Mouse (Mus musculus) adrenal gland, postnatal 10 days (tissue): ENCODE results near the gene Lipi. TPM values are rescaled to one million over a fixed set of nuclear protein-coding genes. Genes with fewer than 3 reads are reported as not detected.

Experiments used
- DNase-seq: peaks from one replicate; pipeline ENCODE4 v3.0.0; 2021; ENCODE audit warnings: mixed read lengths
- long read RNA-seq, 2 experiments: library from polyadenylated mRNA; stranded (forward); transcript quantifications; one replicate each; pipeline ENCODE4 v2.0.0; 2021
- total RNA-seq, 2 experiments: library from RNA; stranded (reverse); gene quantifications; 2 replicates each; pipeline ENCODE4 v1.2.3; 2021

The Lipi gene
- not detected for total RNA-seq
- long read RNA-seq, experiment 1, result 0 reads
- long read RNA-seq, experiment 2, result 0 reads

DNA sequence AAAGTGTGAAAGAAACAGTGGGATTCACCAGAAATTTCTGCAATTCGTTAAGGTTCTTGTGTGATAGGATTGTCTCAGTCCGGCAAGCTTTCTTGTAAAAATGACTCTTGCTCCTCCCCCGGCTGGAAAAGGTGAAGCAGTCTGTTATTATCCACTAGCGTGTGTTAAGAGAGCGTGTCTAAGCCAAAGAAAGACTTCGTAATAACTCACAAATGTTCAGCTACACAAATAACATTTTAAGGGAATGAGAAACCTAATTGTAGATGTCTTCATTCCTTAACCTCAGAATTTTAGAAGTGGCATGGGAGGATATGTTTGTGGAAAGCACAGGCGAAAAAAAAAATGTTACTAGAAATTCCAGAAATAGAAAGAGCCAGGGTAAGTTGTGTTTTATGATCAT lies at the start of gene Lipi:
TSS of gene Lipi (minus strand) at position 101 of the 400 bp plus-strand sequence.
- DNase-seq, result no peak

DNA sequence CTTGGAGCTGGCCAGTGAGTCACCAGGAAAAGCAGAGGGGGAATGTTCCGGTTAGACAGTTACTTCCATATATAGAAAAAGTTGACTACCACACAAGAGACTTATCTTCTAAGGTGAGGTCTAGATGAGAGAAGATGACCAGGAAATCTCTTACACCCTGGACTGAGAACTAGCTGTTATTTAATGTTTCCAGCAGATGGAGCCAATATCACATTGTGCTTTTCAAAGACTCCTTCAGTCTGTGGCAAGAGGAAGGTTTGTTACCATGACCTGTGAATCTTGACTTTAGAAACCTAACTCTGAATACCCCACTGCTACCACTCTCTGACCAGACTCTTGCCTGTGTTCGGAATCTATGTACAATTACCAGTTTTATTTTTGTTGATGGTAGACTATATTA lies 42.0 kb upstream of the Lipi start:
- DNase-seq, result no peak

DNA sequence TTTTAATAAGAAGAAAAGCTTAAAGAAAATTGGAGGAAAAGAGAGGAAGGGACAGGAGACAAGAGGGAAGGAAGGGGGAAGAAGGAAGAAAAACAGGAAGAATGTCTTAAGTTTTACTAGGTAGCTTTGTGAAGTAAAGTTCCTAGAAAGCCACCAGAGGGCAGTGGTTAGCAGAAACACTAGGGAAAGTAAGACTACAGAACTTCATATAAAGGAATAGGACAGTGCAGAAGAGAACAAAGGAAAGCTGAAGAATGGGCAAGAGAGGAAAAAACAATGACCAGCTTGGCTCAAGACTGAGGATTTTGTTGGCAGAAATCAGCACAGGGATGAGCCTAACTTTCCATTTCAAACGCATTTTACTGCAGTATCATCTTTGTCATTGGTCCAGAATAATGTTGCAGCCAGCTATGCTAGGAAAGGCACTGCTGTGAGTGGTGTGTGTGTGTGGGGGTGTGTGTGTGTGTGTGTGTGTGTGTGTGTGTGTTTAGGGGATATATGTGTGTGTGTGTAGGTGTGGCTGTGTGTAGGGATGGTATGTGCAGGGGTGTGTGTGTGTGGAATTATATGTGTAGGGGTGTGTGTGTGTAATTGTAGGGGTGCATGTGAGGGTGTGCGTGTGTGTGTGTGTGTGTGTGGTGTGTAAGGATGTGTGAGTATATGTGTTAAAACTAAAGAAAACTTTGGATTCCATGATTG lies 31.9 kb upstream of the Lipi start:
- DNase-seq, result peak; percentile 32

DNA sequence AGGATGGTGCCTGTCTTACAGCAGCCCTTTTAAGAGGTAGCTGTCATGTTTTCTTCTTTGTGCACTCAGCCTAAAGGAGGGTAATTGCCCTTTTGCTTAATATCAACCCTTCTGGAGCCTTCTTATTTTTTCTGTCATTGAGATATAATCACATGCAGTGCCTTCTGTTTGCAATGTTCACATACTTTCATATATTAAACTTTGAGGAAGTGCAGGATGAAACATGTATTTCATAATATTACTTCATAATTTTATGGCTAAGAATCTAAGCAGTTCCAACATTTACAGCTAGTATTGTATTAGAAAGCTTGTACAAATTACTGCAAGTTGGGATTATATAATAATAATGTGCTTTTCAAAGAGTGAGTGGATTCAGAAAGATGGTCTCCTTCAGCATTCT lies 26.7 kb upstream of the Lipi start:
- no peak for DNase-seq

DNA sequence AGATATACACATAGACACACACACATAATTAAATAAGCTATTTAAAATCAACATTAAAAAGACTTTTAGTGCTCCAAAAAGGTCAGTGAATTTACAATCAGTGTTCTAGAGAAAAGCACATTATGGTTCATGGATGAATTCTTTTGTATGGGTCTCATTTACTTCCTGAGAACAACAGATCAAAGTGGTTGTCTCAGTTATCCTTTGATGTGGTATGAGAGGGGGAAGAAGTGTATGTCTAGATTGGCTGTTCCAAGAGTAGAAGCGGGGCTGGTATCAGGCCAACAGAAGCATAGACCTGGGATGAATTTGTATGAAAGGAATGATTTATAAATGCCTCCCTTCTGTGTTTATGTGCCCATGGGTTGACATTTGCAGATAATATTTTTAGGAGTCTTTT lies 20.6 kb upstream of the Lipi start:
- DNase-seq, result no peak

DNA sequence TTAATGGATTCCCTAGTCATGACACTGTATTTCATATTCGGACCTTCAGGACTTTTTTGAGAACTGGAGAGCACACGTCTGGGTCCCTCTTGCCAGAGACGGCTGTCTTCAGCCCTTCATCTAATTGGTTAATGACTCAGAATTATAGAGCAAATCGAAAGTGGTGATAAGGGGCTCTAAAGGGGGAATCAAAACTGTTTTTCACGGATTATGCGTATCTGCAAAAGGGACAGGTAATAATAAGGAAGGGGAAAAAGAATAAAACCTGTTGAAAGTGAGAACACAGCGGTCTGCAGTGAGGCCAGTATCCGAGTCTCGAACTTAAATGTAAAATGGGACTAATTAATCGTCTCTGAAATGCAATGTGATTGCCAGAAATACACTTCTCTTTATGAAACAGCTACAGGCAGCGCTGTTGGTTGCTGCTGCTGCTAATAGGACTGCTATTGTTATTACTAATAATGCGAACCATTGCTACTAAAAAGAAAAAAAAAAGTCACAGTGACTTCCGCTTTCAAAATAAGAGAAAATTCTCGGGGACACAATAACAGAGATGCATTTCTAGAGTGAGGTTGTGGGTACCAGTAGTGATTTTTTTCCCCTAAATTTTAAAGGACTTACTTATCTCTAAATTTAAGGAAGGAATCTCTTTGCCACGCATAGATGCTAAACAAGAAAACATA lies 7.8 kb upstream of the Lipi start:
- no peak for DNase-seq

DNA sequence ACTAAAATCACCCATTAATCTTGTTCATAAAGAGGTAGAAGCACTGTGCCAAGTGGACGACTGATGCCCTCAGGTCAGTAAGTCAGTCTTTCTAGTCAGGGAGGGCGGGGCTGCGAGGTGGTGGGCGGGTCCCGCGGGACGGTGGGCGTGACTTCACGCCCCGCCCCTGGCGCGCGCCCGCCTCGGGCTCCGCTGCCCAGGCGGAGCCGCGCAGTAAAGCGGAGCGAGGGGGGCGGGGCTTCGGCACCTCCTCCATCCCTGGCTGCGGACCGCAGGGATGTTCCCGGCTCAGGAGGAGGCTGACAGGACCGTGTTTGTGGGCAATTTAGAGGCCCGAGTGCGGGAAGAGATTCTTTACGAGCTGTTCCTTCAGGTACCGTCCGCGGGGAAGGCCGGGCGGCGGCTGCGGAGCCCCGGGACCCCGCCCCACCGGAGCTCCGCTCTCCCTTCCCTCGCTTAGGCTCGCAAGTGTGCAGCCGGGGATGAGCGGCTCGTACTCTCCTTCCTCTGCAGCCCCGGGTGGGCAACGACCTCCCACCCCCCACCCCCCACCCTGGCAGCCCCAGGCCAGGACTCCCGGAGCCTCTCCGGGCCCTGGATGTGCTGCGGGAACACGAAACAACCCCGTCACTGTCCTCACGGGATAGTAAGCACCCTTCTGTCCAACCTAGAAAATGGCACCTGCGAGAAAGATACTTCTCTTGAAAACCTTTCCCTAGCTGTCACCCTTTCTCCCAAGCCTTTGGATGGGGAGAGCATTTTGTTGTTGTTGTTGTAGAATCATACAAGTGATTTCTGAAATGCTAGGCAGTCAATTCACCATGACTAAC lies 7.0 kb upstream of the Lipi start, which contains the start of gene Rbm11:
TSS of gene Rbm11 (plus strand) at position 174 of the 830 bp plus-strand sequence.
- DNase-seq, result peak; percentile 91

DNA sequence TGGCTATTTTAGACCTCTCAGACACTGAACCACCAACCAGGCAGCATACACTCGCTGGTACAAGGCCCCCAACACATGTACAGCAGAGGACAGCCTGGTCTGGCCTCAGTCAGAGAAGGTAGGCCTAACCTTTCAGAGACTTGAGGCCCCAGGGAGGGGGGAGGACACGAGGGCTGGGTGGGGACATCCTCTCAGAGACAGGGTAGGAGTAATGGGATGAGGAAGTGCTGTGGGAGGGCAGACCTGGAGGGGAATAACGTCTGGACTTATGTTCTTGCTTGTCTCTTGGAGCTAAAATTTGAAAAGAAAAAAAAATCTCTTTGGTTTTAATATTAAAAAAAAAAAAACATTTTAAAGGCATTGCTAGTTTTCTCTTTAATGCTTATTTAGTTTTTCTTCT lies 605 bp upstream of the Lipi start:
- no peak for DNase-seq

DNA sequence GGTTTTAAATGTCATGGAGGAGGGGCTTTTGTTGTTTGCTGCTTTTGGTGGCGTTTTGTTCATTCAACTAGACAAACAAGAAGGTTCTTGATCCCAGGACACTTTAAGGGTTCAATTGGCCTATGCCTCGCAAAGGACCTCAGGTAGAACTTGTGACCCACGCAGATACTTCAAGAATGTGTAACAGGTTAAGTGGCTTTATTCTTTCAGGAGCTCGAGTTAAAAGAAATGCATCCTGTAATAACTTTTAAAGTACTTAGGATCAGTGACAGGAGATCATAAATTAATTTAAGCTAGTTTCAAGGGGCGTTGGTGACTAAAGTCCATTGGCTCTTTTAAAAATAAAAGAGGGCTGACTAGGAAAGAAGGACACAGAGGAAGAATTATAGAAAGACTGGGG lies 3.6 kb downstream of the Lipi start:
- no peak for DNase-seq

DNA sequence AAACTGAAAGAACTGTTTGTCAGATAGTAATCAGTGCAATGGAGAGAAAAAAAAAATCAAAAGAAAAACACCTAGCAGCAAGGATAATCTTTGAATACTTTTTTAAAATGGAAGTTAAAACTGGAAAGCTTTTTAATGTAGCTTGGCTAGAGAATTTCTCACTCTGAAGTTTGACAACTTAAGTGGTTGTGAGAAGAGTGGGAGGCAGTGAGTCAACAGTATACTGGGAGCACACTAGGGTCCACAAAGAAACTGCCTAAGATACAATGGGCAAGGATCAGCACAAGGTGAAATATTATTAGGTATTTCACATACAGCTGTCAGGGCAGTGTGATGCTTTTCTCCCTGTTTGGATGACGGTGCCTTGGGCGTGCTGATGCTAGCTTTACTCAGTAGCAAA lies 23.0 kb downstream of the Lipi start:
- no peak for DNase-seq

DNA sequence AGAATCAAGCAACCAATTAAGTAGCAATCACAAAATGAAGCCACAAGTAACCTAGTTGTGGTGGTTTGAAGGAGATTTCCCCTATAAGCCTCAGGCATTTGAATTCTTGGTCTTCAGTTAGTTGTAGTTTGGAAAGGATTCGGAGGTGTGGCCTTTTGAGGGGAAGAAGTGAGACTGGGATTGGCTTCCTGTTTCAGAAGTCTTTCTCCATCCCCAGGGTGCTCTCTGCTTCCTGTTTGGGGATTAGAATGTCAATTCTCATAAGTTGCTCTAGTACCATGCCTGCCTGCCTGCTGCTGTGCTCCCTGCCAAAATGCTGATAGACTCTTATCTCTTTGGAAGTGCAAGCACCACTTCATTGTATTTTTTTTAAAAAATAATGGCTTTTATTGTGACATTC lies 40.6 kb downstream of the Lipi start:
- DNase-seq, result no peak

DNA sequence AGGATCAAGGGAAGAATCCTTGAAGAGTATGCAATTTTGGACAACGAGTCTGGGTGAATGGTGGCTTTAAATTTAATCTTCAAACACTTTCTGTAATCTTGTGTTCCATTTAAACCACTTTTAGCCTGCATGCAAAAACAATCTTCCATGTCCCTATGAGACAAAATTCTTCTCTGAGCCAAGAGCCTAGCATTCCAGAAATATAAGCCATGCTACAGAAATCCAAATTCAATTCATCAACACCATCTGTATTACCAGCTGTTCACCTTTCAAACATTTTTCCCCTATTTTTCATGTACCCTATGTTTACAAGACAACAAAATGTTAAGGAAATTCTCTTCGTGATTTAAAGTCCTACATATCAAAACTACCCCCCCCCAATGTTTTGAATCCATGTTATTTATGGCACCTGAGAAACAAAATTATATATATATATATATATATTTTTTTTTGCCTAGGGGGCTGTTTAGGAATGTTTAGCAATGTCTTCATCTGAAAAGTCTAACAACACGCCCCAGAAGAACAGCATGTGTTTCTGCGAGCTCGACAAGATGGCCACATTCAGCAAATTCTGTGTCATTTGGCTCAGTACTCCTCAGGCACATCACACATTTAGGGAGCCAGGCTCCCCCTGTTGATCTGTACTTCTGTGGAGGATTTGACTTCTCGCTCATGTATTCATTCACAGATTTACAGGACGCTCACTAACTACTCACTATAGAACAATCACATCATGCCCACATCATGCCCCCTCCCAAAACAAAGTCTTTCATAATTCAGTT lies 47.9 kb downstream of the Lipi start:
- DNase-seq, result no peak

DNA sequence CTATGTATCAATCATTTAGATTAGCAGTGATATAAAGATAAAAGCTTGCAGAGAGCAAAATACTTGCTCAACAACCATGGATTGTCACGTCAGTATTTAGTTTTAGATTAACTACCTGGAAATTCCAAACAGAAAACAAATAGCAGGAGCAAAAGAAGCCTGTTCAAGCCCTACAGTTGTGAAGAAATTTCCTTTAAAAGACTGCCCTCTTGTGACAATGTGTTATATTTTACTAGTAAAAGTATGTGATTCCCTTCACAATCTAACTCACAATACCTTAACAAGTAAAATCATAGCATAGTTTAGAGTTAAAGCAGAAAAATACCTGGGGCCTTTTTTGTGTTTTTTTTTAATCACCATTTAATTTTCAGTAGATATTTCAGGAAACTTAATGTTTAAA lies 54.2 kb downstream of the Lipi start:
- DNase-seq, result no peak

DNA sequence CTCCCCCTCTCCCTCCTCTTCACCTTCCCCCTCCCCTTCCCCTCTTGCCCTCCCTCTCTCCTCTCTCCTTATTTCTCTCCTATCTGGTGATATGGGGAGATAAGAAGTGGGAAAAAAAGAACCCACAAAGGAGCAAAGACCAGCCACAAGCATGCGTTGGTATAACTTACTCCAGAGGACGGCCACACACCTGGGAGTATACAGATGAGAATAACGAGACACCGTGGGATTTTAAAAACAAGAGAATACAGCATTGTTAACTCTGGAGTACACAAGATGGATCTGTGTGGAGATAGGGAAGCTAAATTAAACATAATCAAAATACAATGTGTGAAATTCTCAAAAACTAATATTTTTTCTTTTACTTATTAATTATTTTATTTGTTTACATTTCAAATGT lies 89.3 kb downstream of the Lipi start:
- DNase-seq, result no peak

Other genes starting within 250 kb of the Lipi start
- 1 to 10 TPM; 1.2 TPM for gene Rbm11, start 6.8 kb upstream of the Lipi start, total RNA-seq
- 10 to 100 TPM; 29.4 to 35.9 TPM for gene Hspa13, start 181.0 kb upstream of the Lipi start, total RNA-seq